Mouse (Mus musculus): ENCODE data around the gene Fam83e.

The Fam83e gene

GRCm38 (mm10) chr7:45715741-45716459 is 5.1 kb upstream of the Fam83e start:
- no peak for DNase-seq

GRCm38 (mm10) chr7:45716460-45716857 is 4.6 kb upstream of the Fam83e start:
- DNase-seq, result no peak

GRCm38 (mm10) chr7:45716952-45717917 is 3.8 kb upstream of the Fam83e start:
- no peak for DNase-seq

- DNase-seq, result peak; percentile 98
Measured at GRCm38 (mm10) chr7:45717918-45718297, 3.1 kb upstream of the Fam83e start, which contains the start of gene Sphk2. Gene Sphk2 (minus strand): TSS chr7:45718002.

- DNase-seq, result no peak
Measured at GRCm38 (mm10) chr7:45718331-45718730, 2.7 kb upstream of the Fam83e start.

- no peak for DNase-seq
Measured at GRCm38 (mm10) chr7:45719180-45719579, 1.8 kb upstream of the Fam83e start.

GRCm38 (mm10) chr7:45719738-45720412 is 1.1 kb upstream of the Fam83e start:
- DNase-seq, result no peak

- no peak for DNase-seq
Measured at GRCm38 (mm10) chr7:45721234-45721571, 191 bp downstream of the Fam83e start.

GRCm38 (mm10) chr7:45721642-45722347 is 783 bp downstream of the Fam83e start:
- DNase-seq, result no peak

GRCm38 (mm10) chr7:45722348-45722713 is 1.3 kb downstream of the Fam83e start:
- DNase-seq, result no peak

GRCm38 (mm10) chr7:45723301-45723700 is 2.3 kb downstream of the Fam83e start:
- DNase-seq, result no peak

GRCm38 (mm10) chr7:45723781-45724180 is 2.8 kb downstream of the Fam83e start:
- DNase-seq, result no peak

- DNase-seq, result no peak
Measured at GRCm38 (mm10) chr7:45725151-45725550, 4.1 kb downstream of the Fam83e start.

GRCm38 (mm10) chr7:45725713-45726112 is 4.7 kb downstream of the Fam83e start, which contains the start of gene Spaca4:
Gene Spaca4 (minus strand): TSS chr7:45725813.
- no peak for DNase-seq

- no peak for DNase-seq
Measured at GRCm38 (mm10) chr7:45726419-45726818, 5.4 kb downstream of the Fam83e start.

- no peak for DNase-seq
Measured at GRCm38 (mm10) chr7:45727625-45728024, 6.6 kb downstream of the Fam83e start.

GRCm38 (mm10) chr7:45730727-45731431 is 9.9 kb downstream of the Fam83e start:
- no peak for DNase-seq

GRCm38 (mm10) chr7:45733477-45733876 is 12.5 kb downstream of the Fam83e start:
- no peak for DNase-seq

- DNase-seq, result peak; percentile 87
Measured at GRCm38 (mm10) chr7:45739162-45739763, 18.3 kb downstream of the Fam83e start.

- DNase-seq, result no peak
Measured at GRCm38 (mm10) chr7:45739820-45740219, 18.8 kb downstream of the Fam83e start.

GRCm38 (mm10) chr7:45741308-45741707 is 20.3 kb downstream of the Fam83e start:
- no peak for DNase-seq

GRCm38 (mm10) chr7:45741777-45742176 is 20.8 kb downstream of the Fam83e start:
- peak; percentile 63 for DNase-seq

Measured in right cerebral cortex, adult 18-20 months (tissue).